Mouse (Mus musculus) E14TG2a.4 (cell line): ENCODE data around the gene Cracr2b.

Experiments
- H3K27me3 ChIP-seq: 2 replicates; pipeline ENCODE4 v1.6.1; 2014; ENCODE audit warnings: low read length, control low read depth; ENCODE audit not compliant: insufficient read depth
- H3K36me3 ChIP-seq: 2 replicates; pipeline ENCODE4 v1.6.1; 2014; ENCODE audit warnings: low read length, control low read depth; ENCODE audit not compliant: insufficient read depth
- H3K4me1 ChIP-seq: replicated peaks from 2 replicates; pipeline ENCODE4 v1.6.1; 2014; ENCODE audit warnings: low read depth, low read length, control low read depth
- H3K4me3 ChIP-seq: replicated peaks from 2 replicates; pipeline ENCODE4 v1.5.1; 2014; ENCODE audit warnings: mild to moderate bottlenecking, low read length
- H3K9me3 ChIP-seq: 2 replicates; pipeline ENCODE4 v1.6.1; 2014; ENCODE audit warnings: low read length, control low read depth
- CTCF ChIP-seq: conservative IDR thresholded peaks from 2 replicates; pipeline ENCODE4 v1.5.1; 2014; ENCODE audit warnings: low read length
- NANOG ChIP-seq: IDR thresholded peaks from 2 replicates; pipeline ENCODE4 v1.6.1; 2014; ENCODE audit warnings: borderline replicate concordance, low read length, mixed read lengths
- POU5F1 ChIP-seq: IDR thresholded peaks from 2 replicates; pipeline ENCODE4 v1.6.1; 2014; ENCODE audit warnings: low read length, borderline replicate concordance

Cracr2b gene

GRCm38 (mm10) chr7:141508160-141508559 lies 47.3 kb downstream of the Cracr2b start:
- TF ChIP-seq NANOG = no peak
- no peak for TF ChIP-seq POU5F1
- TF ChIP-seq CTCF = no peak
- Histone ChIP-seq H3K27me3 (no peaks in the 10 kb centered on the region), H3K36me3 (peaks cover 48% of the 10 kb centered on the region), H3K9me3 (no peaks in the 10 kb centered on the region), H3K4me3 (no peak overlapping the region), H3K4me1 (peaks cover 36% of the 10 kb centered on the region)

GRCm38 (mm10) chr7:141510196-141510595 lies 49.3 kb downstream of the Cracr2b start:
- no peaks in the 10 kb centered on the region for H3K27me3 ChIP-seq
- TF ChIP-seq NANOG (no peak), POU5F1 (no peak), CTCF (no peak)
- H3K4me1 ChIP-seq = peaks cover 40% of the 10 kb centered on the region
- no peak overlapping the region for H3K4me3 ChIP-seq
- no peaks in the 10 kb centered on the region for H3K9me3 ChIP-seq
- H3K36me3 ChIP-seq = peaks cover 60% of the 10 kb centered on the region

GRCm38 (mm10) chr7:141510681-141511191 lies 49.8 kb downstream of the Cracr2b start:
- Histone ChIP-seq H3K9me3 (no peaks in the 10 kb centered on the region), H3K27me3 (no peaks in the 10 kb centered on the region), H3K4me3 (no peak overlapping the region), H3K4me1 (peaks cover 38% of the 10 kb centered on the region), H3K36me3 (peaks cover 63% of the 10 kb centered on the region)
- TF ChIP-seq CTCF (no peak), NANOG (no peak), POU5F1 (no peak)
